Mouse (Mus musculus) c-Kit-positive CD71-positive TER-119-positive erythroid progenitor cells, embryonic 14.5 days (primary cell): ENCODE measurements around the gene Car11.
A peak's percentile ranks its signal among the peaks of the same experiment; 100 is the strongest.
"Not testable (repeated sequence)": the region's sequence is repeated elsewhere in the genome, so short reads cannot be mapped to it uniquely, and the experiment has no call there.

Experiments
- DNase-seq: peaks from one replicate; pipeline ENCODE4 v3.0.0-alpha.2; 2013; ENCODE audit warnings: low spot score

Car11 gene

GRCm38 (mm10) chr7:45699523-45700141, at the start of gene Car11:
Gene Car11 (plus strand): TSS chr7:45699843.
- no peak for DNase-seq

- not testable (repeated sequence) for DNase-seq
Measured at GRCm38 (mm10) chr7:45650484-45650883, 49.2 kb upstream of the Car11 start.

DNA sequence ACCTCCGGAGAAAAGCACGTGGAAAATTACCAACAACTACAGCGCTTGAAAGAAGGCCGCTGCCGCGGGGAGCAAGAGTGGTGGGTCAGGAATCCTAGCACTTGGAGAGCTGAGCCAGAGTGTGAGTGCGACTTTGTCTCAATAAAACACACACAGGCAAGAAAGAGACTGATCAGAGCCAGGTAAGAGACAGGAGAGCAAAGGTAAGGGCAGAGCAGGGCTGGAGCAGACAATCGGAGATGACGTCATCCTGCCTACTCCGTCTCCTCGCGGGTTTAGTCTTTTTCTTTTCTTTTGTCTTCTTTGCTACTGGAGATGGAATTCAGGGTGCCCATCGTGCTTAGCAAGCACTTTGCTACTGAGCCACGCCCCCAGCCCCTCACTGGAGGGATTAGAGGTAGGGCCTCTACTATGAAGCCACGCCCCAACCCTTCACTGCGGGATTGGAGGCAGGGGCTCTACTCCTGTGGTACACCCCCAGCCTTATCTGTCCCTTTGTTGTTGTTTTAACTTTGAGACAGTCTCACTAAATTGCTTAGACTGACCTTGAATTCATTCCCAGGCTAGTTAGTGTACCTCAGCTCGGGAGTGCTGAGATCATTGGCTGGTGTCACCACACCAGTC, 45.1 kb upstream of the Car11 start:
- DNase-seq = no peak

DNA sequence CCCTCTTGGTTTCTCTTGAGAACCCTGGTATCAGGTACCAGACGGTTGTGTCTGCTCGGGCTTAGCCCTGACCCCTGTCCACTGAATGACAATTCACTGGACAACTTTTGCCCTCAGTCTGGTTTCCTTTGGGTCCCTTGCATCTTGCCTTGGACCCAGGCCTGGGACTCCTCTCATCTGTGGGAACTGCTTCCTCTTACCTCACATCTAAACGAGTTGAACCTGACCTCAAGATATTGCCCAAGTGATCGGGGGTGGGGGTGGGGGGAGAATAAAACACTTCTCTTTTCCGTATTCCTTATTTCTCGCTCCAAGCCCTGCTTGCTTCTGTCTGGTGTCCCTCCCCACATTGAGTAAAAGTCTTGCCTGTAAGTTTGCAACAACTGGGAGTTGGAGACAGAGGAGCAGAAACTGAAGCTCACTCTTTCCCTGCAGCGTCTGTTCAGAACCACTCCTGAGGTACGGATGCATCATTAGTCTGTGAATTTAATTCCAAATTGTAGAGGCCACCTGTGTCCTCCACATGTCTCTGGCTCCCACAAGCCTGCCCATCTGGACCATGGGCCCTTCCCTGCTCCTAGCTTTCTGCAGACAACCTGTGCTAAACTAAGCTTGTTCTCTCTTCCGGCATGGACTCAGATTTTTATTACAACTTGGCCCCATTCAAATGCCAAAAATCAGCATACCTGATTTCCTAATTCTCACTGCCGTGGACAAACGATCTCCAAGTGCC, 38.7 kb upstream of the Car11 start:
- DNase-seq = no peak

GRCm38 (mm10) chr7:45661702-45662101, 37.9 kb upstream of the Car11 start:
- DNase-seq = not testable (repeated sequence)

DNA sequence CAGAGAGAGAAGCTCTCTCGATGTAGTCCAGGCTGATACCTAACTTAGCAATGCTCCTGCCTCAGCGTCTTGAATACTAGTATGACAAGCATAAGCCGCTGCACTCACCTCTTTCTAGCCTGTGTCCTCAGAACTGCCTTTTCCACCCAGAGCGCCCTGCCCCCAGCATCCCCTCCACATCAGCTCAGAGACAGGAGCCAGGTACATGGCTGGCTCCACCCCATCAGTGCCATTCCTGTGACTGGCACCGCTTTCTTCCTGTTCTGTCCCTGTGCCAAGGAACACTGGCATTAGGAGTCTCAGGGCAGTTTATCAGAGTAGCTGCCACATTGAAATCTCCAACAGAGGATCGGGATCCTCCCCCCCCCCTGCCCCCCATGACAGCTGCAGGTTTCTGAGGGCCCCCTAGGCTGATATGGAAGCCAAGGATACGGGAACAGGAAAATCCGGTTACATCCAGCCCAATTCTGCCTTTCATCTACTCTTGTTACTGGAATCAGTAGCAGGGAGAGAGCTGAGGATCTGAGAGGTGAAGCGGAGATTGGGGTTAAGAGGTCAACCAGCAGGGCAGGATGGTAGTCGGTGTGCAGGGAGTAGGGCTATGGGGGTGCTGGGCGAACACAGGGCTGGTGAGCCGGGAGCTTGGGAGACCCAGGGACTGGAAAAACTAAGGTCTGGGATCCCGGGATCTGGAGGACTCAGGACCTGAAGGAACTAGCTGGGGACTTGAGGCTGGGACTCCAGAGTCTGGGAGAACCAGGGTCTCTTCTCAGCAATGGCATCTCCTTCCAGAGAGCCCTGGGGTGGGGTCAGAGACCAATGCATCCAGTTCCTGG, 34.1 kb upstream of the Car11 start:
- DNase-seq = no peak

DNA sequence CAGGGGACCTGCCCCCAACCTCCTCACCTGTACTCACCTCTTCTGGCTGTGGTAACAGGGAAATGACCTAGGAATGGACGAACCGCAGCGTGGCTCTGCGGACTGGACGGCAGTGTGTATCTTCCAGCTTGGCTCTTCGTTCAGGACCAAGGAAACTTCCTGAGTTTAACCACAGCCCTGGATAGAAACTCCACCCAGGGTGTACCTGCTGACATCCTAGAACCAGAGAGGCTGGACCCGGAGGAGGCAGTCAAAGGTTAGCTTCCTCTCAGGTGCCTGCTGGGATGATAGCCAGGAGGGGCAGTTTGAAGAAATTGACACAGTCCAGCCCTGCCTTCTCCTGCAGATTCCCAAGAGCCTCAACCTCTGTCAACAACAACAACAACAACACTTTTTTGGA, 33.5 kb upstream of the Car11 start, which contains the start of gene Fut2:
Gene Fut2 (minus strand): TSS at position 234 of the 400 bp plus-strand sequence.
- no peak for DNase-seq

GRCm38 (mm10) chr7:45667761-45668160, 31.9 kb upstream of the Car11 start:
- DNase-seq = no peak

GRCm38 (mm10) chr7:45668921-45669320, 30.7 kb upstream of the Car11 start:
- no peak for DNase-seq

GRCm38 (mm10) chr7:45677627-45678295, 21.9 kb upstream of the Car11 start:
- DNase-seq = no peak

DNA sequence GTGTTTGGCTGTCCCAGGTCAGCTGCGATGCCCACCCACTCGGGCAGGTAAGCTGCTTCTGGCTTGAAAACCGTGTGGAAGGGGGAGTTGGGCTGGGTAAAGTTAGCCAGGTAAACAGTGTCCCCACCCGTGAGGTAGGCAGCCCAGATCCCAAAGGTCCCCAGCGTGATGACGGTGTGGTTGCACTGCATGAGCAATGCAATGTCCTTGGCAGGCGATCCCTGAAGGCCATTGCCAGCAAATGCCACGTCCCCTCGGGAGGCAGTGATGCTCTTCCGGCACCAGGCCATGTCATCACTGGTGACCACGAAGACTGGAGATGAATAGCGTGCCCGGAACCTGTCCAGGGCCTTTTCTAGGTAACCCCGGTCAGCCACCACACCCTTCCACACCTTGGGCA, 21.1 kb upstream of the Car11 start:
- no peak for DNase-seq

DNA sequence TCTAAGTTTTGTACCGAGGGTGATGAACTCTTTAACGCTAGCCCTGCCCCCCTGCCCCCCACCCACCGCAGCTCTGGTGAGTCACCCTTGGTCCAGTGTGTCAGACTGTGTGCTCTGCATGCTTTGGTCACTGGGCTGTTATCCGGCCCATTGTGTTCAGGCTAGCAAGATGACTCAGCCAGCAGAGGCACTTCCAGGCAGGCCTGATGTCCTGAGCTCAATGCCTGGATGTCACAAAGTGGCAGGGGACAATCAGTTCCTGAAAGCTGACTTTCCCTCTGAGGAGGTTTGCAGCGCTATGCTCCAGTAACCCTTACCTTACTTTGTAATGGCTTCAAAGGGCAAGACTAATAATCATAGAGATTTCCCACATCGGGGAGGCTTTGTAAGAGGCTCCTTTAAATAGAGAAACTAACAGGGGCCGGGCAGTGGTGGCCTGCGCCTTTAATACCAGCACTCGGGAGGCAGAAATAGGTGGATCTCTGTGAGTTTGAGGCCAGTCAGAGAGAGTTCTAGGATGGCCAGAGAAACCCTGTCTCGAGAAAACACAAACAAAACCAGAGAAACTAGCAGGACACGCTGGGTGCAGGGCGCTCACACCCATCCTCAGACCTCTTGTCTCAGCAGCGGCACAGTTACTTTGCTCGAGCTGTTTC, 19.5 kb upstream of the Car11 start:
- DNase-seq = no peak

DNA sequence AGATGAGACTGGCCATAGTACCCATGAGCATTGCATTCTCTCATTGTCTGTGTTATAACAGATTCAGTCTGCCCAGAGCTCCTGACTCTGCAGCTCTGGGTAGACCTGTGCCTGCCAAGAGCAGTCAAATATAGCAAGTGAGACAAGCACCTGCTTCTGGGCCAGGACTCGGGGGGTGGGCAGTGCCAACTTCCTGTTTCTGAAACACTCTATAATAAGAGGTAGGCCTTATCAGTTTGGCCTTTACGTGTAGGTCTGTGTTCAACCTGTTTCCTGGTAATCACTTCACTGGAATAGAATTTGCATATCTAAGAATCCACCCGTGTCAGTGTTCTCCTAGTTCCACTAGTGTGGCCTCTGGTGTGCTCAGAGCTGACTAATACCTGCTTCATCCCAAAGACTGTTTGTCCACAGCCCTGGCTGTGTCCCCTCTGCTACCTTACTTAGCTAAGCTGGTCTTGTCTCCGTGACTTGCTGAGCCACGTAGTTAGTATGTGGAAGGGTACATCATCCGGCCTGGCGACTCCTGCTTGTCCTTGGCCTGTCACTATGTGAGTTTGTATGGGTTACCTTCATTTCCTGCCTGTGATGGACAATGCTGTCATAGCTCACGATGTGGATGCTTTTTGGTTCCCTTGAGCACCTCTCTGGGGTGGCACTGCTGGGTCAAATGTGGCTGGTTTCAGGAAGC, 18.5 kb upstream of the Car11 start:
- DNase-seq = no peak

- DNase-seq = peak; percentile 73
Measured at GRCm38 (mm10) chr7:45682144-45683126, 17.2 kb upstream of the Car11 start.

DNA sequence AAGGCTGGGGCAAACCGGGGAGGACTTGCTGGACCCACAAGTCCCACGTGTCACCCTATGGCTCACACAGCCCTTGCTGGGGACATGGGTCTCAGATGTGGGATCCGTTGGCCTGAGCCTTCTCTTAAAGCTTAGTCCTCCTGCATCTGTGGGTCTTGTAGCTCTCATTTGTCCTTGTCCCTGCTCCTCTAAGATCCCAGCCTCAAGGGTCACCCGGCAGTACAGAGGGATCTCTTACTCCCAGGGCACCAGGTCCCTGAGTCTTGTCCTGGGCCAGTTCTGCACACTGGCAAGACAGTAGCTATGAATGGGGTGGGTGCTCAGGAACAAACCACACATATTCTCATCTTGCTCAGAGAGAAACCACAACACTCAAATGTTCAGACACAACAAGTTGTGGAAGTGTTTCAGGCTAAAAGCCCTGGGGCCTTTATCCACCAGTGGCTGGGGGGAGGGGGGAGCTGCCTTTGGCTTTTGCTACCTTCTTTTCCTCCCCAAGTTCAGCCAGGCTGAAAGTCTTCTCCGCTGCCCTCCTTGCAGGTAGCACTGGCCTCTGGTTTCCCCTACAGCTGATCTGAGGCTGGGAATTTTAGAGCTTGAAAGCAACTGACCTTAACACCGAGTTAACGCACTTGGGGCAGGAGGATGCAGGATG, 16.1 kb upstream of the Car11 start, which contains the start of gene Ntn5:
Gene Ntn5 (plus strand): TSS at position 627 of the 655 bp plus-strand sequence.
- DNase-seq = no peak

DNA sequence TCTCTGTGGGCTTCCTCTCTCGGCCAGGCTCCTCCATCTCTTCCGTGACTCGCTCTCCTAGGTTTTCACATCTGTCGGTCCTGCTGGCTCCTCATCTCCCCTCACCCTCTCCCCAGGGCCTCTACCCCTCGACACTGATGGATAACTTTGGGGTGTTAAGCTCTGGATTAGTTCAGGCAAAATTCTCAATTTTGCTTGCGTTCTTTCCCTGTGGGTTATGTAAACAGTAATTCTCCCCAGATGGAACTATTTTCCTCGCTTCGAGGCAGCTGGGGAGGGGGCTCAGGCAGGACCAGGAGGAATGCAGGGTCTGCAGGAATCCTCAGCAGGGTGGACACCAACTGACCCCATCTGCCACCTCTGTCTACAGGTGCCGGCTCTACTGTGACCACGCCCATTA, 13.8 kb upstream of the Car11 start:
- DNase-seq = no peak

DNA sequence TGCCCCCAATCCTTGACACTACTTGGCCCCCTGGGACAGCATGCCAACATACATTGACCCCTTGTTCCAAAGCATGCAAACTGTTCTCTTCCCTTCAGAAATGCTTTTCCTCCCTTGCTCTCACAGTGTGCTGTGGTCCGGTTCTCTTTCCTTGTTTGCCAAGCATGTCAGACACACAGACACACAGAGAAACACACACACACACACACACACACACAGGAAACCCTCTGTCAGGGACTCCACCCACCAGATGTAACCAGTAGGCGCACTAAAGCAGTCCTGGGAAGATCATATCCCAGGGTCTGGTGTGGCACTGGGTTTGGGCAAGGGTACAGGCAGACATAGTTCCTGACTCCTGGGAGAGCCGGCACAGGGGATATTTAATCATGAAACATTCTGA, 12.8 kb upstream of the Car11 start:
- DNase-seq = no peak

DNA sequence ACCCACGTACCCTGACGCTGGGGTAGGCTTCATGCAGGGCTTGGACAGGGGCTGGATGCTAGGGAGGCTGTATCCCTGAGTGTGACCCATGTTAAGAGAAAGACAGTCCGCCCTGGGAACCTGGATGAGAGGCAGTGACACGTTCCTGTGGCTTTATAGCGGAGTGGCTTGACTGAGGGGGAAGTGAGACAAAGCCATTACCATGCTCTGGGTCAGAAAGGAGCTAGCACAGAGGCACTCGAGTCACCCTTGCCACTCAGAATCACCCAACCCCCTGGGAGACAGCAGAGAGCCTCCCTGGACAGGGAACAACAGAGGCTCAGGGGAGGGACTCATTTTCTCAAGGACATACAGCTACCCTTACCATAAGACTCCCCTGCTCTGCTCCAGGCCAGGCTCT, 10.5 kb upstream of the Car11 start:
- DNase-seq = no peak

DNA sequence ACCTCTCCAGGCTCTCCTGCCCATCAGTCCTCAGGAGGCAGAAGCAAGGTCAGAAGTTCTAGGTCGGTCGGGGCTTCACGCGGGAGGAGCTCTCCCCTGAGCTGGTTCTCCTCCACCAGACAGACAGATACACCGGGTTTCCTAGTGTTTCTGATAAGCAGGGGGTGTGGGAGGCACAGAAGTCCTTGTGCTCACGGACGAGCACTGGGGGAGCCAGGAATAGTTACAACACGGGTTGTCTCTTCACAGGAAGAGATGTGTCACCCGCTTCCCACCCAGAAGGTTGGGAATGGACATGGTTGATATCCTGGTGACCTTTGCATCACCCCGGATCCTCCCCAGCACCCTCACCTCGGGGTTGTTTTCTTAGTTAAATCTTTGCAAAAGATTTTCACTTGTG, 9.8 kb upstream of the Car11 start:
- DNase-seq = no peak
